In the genomic region with DNA sequence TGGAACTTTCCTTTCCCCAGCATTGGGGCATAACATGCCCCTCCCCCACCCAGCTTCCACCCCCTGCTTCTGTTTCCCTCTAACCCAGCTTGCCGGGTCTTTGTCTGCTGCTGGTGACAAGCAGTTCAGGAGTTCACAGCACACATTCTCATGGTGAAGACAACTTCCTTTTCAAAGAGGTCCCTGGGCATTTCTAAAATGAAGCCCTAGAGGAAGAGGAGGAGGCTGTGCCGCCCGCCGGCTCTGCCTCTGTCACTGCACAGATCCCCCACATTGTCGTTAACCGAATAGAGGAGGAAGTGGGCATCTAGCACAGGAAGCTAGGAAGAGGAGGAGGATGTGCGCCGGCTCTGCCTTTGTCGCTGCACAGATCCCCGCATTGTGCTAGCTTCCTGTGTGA, we compare ENCODE assay signal across 8 mouse cellular contexts.
A peak's percentile ranks its signal among the peaks of the same experiment; 100 is the strongest.
DNase-seq lines count a peak whose midpoint lies in the region; ATAC-seq and TF ChIP-seq lines count a peak whose summit lies in the region.

No protein-coding gene starts in this region.

- H3K4me2 ChIP-seq in lung, embryonic 15.5 days = peak overlapping the region; percentile 0; the same call in 1 of the 2 replicates
- no peak overlapping the region for H3K4me2 ChIP-seq in hindbrain, embryonic 15.5 days

- H3K4me1 ChIP-seq in lung, embryonic 15.5 days = peaks cover 54% of the 10 kb centered on the region
- H3K4me1 ChIP-seq in lung, adult 2 months (ENCODE audit: control insufficient read depth, insufficient read depth, low read length) = peaks cover 9% of the 10 kb centered on the region
- peaks cover 6% of the 10 kb centered on the region for H3K4me1 ChIP-seq in cortical plate, adult 2 months (ENCODE audit: control insufficient read depth, insufficient read depth, low read length)
- H3K4me1 ChIP-seq in hindbrain, embryonic 15.5 days (replicated peaks) = peaks cover 38% of the 10 kb centered on the region

- DNase-seq in lung, adult 2 months = no peak
- DNase-seq in thymus, postnatal 10 days (ENCODE audit: low spot score in 2 of 2) = peak; percentile 74 to 75
- no peak for DNase-seq in cerebellum, adult 9-10 months
- DNase-seq in adrenal gland, postnatal 25 days = no peak

- WGBS in lung, embryonic 15.5 days = 32% methylated on average over 10 of the region's 10 CpGs
- WGBS in lung, adult 2 months = 22% methylated on average over 10 of the region's 10 CpGs
- 21% methylated on average over 10 of the region's 10 CpGs for WGBS in hindbrain, embryonic 15.5 days

- peak overlapping the region; percentile 68 for H3K27ac ChIP-seq in lung, embryonic 15.5 days
- peak overlapping the region; percentile 74 for H3K27ac ChIP-seq in cortical plate, adult 2 months (ENCODE audit: insufficient read depth, low read length)
- H3K27ac ChIP-seq in hindbrain, embryonic 15.5 days (replicated peaks) = 0 out of 2 replicates have a peak overlapping the region, but pooled peaks have one; percentile 23

- no peaks in the 10 kb centered on the region for H3K36me3 ChIP-seq in lung, embryonic 15.5 days
- no peaks in the 10 kb centered on the region for H3K36me3 ChIP-seq in hindbrain, embryonic 15.5 days

- H3K4me3 ChIP-seq in lung, embryonic 15.5 days = no peak overlapping the region
- no peak overlapping the region for H3K4me3 ChIP-seq in lung, adult 2 months (replicated peaks; ENCODE audit: extremely low read depth, low read depth, low read length)
- no peak overlapping the region for H3K4me3 ChIP-seq in cortical plate, adult 2 months (ENCODE audit: insufficient read depth, low read length)
- H3K4me3 ChIP-seq in hindbrain, embryonic 15.5 days = no peak overlapping the region

- no peaks in the 10 kb centered on the region for H3K27me3 ChIP-seq in lung, embryonic 15.5 days
- H3K27me3 ChIP-seq in hindbrain, embryonic 15.5 days = no peaks in the 10 kb centered on the region

- no peaks in the 10 kb centered on the region for H3K9me3 ChIP-seq in lung, embryonic 15.5 days
- no peaks in the 10 kb centered on the region for H3K9me3 ChIP-seq in hindbrain, embryonic 15.5 days

- TF ChIP-seq CTCF in lung, adult 2 months (IDR thresholded peaks at IDR 0.05; ENCODE audit: insufficient read depth, low read length) = no peak
- no peak for TF ChIP-seq CTCF in cortical plate, adult 2 months (IDR thresholded peaks at IDR 0.05; ENCODE audit: extremely low read depth, insufficient read depth, low read length)

- ATAC-seq in lung, embryonic 15.5 days (ENCODE audit: borderline replicate concordance, extremely low read depth, low FRiP score, low TSS enrichment) = no peak
- ATAC-seq in hindbrain, embryonic 15.5 days (ENCODE audit: low FRiP score, low read depth) = no peak
- ATAC-seq in megakaryocyte, adult 5-6 weeks (ENCODE audit: poor library complexity, severe bottlenecking) = peak; percentile 78

- no peak overlapping the region for H3K9ac ChIP-seq in lung, embryonic 15.5 days
- H3K9ac ChIP-seq in hindbrain, embryonic 15.5 days = no peak overlapping the region

- no peak for TF ChIP-seq POLR2A in lung, adult 2 months (IDR thresholded peaks at IDR 0.05; ENCODE audit: borderline replicate concordance, extremely low read depth, low read depth, low read length)
- TF ChIP-seq POLR2A in cortical plate, adult 2 months (IDR thresholded peaks at IDR 0.05; ENCODE audit: extremely low read depth, insufficient read depth, low read length) = no peak

Comparison
In these comparisons a context has a peak if more than half of its experiments do, and no peak if none do; other contexts are left out.
1. H3K27ac ChIP-seq: peak in every context shown above with its lines; median percentile 74 in cortical plate, adult 2 months; 68 in lung, embryonic 15.5 days; 23 in hindbrain, embryonic 15.5 days.
2. DNase-seq: peak in thymus, postnatal 10 days (2 of 2); none in lung, adult 2 months (single experiment), cerebellum, adult 9-10 months (single experiment) and adrenal gland, postnatal 25 days (single experiment).